Mouse (Mus musculus) stomach, embryonic 15.5 days (tissue): ENCODE results near the gene Slc22a13. TPM values are rescaled to one million over a fixed set of nuclear protein-coding genes. Genes with fewer than 3 reads are reported as not detected.

Source experiments
- ATAC-seq: fragments of 200-750 bp; cut with Nextera tagmentation; 2 replicates; pipeline ENCODE4 v1.8.0; 2017; ENCODE audit warnings: low read depth, moderate number of reproducible peaks, moderate TSS enrichment; ENCODE audit not compliant: insufficient read depth, low FRiP score
- H3K27ac ChIP-seq: fragments of 300-500 bp; sonication (generic); 2 replicates; pipeline ENCODE4 v1.5.1; 2015; ENCODE audit warnings: mild to moderate bottlenecking, inconsistent platforms
- H3K27me3 ChIP-seq: fragments of 300-500 bp; sonication (generic); replicated peaks from 2 replicates; pipeline ENCODE4 v1.6.1; 2015; ENCODE audit warnings: inconsistent platforms
- H3K36me3 ChIP-seq: fragments of 300-500 bp; sonication (generic); 2 replicates; pipeline ENCODE4 v1.6.1; 2015; ENCODE audit warnings: inconsistent platforms
- H3K4me1 ChIP-seq: fragments of 300-500 bp; sonication (generic); 2 replicates; pipeline ENCODE4 v1.6.1; 2015; ENCODE audit warnings: inconsistent platforms
- H3K4me2 ChIP-seq: fragments of 300-500 bp; sonication (generic); 2 replicates; pipeline ENCODE4 v1.6.1; 2015; ENCODE audit warnings: mild to moderate bottlenecking, inconsistent platforms
- H3K4me3 ChIP-seq: fragments of 300-500 bp; sonication (generic); replicated peaks from 2 replicates; pipeline ENCODE4 v1.5.1; 2015; ENCODE audit warnings: inconsistent platforms
- H3K9ac ChIP-seq: fragments of 300-500 bp; sonication (generic); 2 replicates; pipeline ENCODE4 v1.6.1; 2015; ENCODE audit warnings: inconsistent platforms
- H3K9me3 ChIP-seq: fragments of 300-500 bp; sonication (generic); 2 replicates; pipeline ENCODE4 v1.6.1; 2016; ENCODE audit warnings: inconsistent platforms
- WGBS: fragments of 180-500 bp; shearing (Covaris S2); methylation state at CpG from one replicate; pipeline ENCODE4 v1.1.7; 2015; 5-methylcytosine and 5-hydroxymethylcytosine counted together
- polyA plus RNA-seq: library from polyadenylated mRNA; unstranded; fragments of >200 nt; fragmentation: Nextera tagmentation; extraction: Ambion mirVana; gene quantifications from 2 replicates; pipeline ENCODE4 v1.2.1, GENCODE M21; 2015

Gene Slc22a13
- polyA plus RNA-seq = not detected in 2 replicates

DNA sequence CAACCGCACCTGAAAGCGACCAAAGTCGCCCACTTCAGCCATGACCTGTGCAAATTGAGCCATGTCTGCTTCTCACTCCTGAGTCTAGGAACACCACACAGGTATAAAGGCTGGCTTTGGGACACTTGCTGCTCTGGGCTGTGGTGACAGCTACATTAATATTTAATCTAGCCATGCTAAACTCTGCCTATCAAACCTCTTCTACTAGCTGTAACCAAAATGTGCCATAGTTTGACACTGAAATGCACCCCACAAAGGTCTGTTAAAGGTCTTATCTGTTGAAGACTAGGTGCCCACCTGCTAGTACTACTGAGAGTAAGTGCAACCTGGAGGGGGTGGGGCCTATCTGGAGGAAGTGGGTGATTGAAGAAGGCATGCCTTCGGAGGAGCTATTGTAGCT is at the start of gene Slc22a13:
Gene Slc22a13, minus strand, starts transcription at position 101 of the 400 bp plus-strand sequence.
- no peak within 1 kb of the TSS for H3K4me2 ChIP-seq
- H3K27ac ChIP-seq = no peak within 1 kb of the TSS
- H3K36me3 ChIP-seq = no peaks in the 10 kb centered on the region
- no peaks in the 10 kb centered on the region for H3K9me3 ChIP-seq
- no peak for ATAC-seq
- H3K4me1 ChIP-seq = no peaks in the 10 kb centered on the region
- H3K27me3 ChIP-seq = no peaks in the 10 kb centered on the region
- no peak within 1 kb of the TSS for H3K9ac ChIP-seq
- H3K4me3 ChIP-seq = no peak within 1 kb of the TSS
- 88% methylated on average over 4 of the region's 4 CpGs for WGBS

DNA sequence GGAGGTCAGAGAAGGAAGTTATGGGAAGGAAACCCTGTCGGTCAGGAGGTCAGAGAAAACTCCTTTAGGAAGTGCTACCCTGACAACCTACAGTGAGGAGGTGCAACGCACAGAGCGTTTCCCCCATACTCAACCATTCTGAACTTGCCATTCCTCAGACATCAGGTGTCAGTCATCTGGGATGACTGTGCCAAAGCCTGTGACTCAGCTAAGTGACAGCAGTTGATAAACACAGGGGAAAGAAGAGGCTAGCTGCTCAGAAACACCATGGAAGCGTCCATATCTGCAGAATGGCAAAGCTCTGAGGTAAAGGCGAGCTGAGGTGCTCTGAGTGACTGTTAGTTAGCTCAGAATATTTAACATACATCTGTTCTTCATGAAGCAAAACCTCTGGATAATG is 49.2 kb upstream of the Slc22a13 start:
- no peaks in the 10 kb centered on the region for H3K27me3 ChIP-seq
- no peak overlapping the region for H3K4me3 ChIP-seq
- H3K9me3 ChIP-seq = no peaks in the 10 kb centered on the region
- no peaks in the 10 kb centered on the region for H3K4me1 ChIP-seq
- 75% methylated on average over 5 of the region's 5 CpGs for WGBS
- H3K4me2 ChIP-seq = no peak overlapping the region
- H3K9ac ChIP-seq = no peak overlapping the region
- no peak for ATAC-seq
- H3K36me3 ChIP-seq = peaks cover 7% of the 10 kb centered on the region
- no peak overlapping the region for H3K27ac ChIP-seq

DNA sequence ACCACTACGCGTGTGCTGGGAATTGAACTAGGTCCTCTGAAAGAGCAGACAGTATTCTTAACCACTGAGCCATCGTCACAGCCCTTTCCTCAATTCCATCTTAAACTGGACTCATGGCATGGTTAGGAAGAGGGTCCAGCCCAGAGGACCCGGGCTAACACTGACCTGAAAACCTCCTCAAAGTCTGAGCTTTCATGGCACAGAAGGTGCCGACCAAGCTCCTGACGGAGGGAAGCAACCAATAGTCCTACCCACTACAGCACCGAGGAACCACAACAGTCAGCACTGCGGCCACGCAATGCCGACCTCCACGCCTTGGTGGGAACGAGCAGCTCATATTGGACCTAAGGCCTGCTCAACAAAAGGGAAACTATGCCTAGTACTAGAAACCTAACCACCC is 47.3 kb upstream of the Slc22a13 start:
- H3K9me3 ChIP-seq = no peaks in the 10 kb centered on the region
- H3K36me3 ChIP-seq = peaks cover 10% of the 10 kb centered on the region
- WGBS = 94% methylated on average over 12 of the region's 12 CpGs

DNA sequence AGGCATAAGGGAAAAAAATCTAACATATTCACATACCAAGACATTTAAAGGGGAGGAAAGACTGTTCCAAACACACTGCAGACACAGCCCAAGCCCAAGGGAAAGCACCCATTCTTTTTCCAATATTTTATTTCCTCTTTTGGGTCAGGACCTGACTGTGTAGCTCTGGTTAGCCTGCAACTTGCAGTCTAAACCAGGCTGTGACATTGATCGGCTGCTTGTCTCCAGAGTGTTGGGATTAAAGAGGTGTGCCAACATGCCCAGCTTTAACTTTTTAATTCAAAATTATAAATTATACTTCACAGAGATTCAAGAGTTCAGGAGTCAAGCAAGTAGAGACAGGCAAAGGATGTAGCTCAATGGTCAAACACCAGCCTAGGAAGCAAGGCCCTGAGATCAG is 46.2 kb upstream of the Slc22a13 start:
- H3K36me3 ChIP-seq = peaks cover 18% of the 10 kb centered on the region
- WGBS = 98% methylated on average over 1 of the region's 1 CpGs
- ATAC-seq = no peak

More for the DNA sequence above, 47.3 kb upstream of the Slc22a13 start:
- no peaks in the 10 kb centered on the region for H3K4me1 ChIP-seq
- H3K9ac ChIP-seq = no peak overlapping the region
- H3K27ac ChIP-seq = no peak overlapping the region
- no peak overlapping the region for H3K4me2 ChIP-seq
- ATAC-seq = no peak
- no peaks in the 10 kb centered on the region for H3K27me3 ChIP-seq
- H3K4me3 ChIP-seq = no peak overlapping the region

DNA sequence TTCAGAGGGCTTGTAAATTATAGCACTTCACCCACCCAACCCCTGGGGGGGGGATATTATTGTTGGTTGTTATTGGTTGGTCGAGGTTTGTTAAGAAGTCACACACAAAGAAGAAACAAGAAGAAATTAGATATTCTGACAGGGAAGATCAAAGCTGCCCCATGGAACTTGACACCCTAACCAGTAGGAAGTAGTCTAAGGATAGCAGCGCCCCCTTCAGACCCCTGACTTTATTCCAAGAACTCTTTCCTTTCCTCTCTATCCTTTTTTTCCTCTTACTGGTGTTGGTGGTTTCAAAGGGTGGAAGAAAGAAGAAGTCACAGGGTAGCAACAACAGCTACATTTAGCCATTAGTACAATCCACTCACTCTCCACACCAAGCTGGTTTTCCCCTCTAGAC is 45.3 kb upstream of the Slc22a13 start:
- 87% methylated on average over 2 of the region's 2 CpGs for WGBS

More for the DNA sequence above, 46.2 kb upstream of the Slc22a13 start:
- H3K4me2 ChIP-seq = no peak overlapping the region
- no peak overlapping the region for H3K4me3 ChIP-seq
- no peaks in the 10 kb centered on the region for H3K27me3 ChIP-seq
- no peak overlapping the region for H3K27ac ChIP-seq
- no peaks in the 10 kb centered on the region for H3K4me1 ChIP-seq
- no peaks in the 10 kb centered on the region for H3K9me3 ChIP-seq
- H3K9ac ChIP-seq = no peak overlapping the region

DNA sequence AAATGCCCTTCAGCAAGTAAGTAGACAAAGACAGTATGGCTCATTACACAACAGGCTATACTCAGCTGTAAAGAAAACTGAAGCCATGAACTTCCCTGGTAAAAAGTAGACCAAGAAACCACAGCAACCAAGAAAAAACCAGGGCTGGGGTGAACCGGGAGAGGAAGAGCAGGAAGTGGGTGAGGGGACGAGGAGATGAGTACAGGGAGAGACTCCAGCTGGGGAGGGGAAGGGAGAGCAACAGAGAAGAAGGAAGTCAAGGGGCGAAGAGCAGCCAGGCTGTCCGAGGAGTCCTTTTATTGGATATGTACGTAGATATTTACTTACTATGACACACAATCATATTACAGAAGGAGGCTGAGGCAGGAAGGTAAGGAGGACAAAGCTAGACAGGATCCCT is 39.1 kb upstream of the Slc22a13 start:
- Histone ChIP-seq H3K36me3 (peaks cover 23% of the 10 kb centered on the region; the same call in 1 of the 2 replicates), H3K4me1 (no peaks in the 10 kb centered on the region), H3K27me3 (no peaks in the 10 kb centered on the region), H3K4me3 (no peak overlapping the region), H3K9me3 (no peaks in the 10 kb centered on the region), H3K9ac (no peak overlapping the region), H3K4me2 (no peak overlapping the region), H3K27ac (no peak overlapping the region)
- 78% methylated on average over 5 of the region's 5 CpGs for WGBS
- ATAC-seq = no peak

More for the DNA sequence above, 45.3 kb upstream of the Slc22a13 start:
- H3K9me3 ChIP-seq = no peaks in the 10 kb centered on the region
- no peak overlapping the region for H3K4me3 ChIP-seq
- no peak overlapping the region for H3K9ac ChIP-seq
- H3K27ac ChIP-seq = no peak overlapping the region
- no peak for ATAC-seq
- H3K4me2 ChIP-seq = no peak overlapping the region
- H3K4me1 ChIP-seq = no peaks in the 10 kb centered on the region
- peaks cover 16% of the 10 kb centered on the region for H3K36me3 ChIP-seq
- no peaks in the 10 kb centered on the region for H3K27me3 ChIP-seq

DNA sequence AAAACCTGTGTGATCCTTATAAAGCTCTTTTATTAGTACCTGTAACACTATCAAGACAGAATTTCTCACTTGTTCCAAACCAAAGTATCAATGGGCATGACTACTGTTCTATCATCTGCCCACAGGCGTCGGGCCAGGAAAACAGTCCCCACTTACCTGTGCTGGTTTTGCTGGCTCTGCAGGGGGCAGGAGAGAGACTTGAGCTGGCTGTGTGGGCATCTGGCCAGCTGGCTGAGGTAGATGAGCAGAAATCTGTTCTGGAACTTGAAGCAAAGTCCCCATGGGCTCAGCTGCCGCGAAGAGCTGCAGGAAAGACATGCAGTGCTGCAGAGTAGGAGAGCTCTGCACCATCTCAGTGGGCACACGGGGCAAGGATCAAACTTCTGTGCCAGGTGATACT is 37.9 kb upstream of the Slc22a13 start:
- H3K4me3 ChIP-seq = no peak overlapping the region
- H3K36me3 ChIP-seq = peaks cover 23% of the 10 kb centered on the region; the same call in 1 of the 2 replicates
- H3K4me1 ChIP-seq = no peaks in the 10 kb centered on the region
- 87% methylated on average over 5 of the region's 5 CpGs for WGBS
- H3K4me2 ChIP-seq = no peak overlapping the region
- no peaks in the 10 kb centered on the region for H3K9me3 ChIP-seq
- no peak overlapping the region for H3K27ac ChIP-seq
- no peaks in the 10 kb centered on the region for H3K27me3 ChIP-seq
- ATAC-seq = no peak
- no peak overlapping the region for H3K9ac ChIP-seq

DNA sequence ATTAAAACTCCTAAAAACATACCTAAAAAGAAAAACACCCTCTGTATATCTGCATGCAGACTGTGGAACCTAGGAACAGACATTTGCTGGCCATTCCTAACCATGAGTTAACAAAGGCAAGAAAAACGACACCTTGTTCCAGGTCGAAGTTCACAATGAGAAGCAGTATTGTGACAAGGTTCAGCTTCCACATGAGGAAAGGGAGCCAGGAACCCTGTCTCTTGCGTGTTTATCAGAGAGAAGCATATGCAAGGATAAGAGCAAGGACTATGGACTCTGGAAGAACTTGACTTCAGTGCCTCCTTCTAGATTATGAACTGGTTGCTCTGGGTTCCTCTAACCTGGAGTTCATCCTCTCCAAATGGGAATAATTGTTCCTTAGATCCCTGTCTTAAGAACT is 35.1 kb upstream of the Slc22a13 start:
- 86% methylated on average over 3 of the region's 3 CpGs for WGBS
- Histone ChIP-seq H3K4me1 (no peaks in the 10 kb centered on the region), H3K36me3 (peaks cover 9% of the 10 kb centered on the region; the same call in 1 of the 2 replicates), H3K9me3 (no peaks in the 10 kb centered on the region), H3K9ac (no peak overlapping the region), H3K4me2 (no peak overlapping the region), H3K27ac (no peak overlapping the region), H3K4me3 (no peak overlapping the region), H3K27me3 (no peaks in the 10 kb centered on the region)
- no peak for ATAC-seq

DNA sequence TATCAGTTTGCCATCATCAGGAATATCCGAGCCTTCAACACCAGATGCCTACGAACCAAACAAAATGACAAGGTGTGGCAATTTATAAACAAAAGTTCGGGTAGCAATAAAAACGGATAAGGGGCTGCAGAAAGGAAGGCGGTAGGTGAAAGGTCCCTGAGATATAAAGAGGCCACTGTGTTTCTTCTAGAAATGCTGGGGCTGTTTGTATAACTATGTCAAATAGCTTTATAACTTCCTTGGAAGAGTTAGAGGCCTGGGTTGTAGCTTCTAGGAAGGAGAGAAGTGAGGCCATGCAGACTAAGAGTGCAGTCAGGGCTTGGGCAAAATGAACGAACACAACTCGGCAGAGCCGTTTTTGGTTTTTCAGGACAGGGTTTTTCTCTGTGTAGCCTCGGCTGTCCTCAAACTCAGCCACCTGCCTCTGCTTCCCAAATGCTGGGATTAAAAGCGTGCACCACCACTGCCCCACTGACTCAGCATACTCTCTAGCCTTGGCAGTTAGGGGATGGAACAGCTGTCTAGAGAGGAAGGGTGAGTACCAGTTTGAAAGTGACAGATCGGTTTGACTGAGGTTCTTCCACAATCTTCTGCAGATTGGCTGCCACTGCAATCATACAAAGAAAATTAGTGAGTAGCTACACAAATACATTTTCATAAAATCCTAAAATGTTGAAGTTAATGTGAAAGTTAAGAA is 32.4 kb upstream of the Slc22a13 start:
- no peaks in the 10 kb centered on the region for H3K27me3 ChIP-seq
- no peaks in the 10 kb centered on the region for H3K4me1 ChIP-seq
- no peaks in the 10 kb centered on the region for H3K9me3 ChIP-seq
- no peak overlapping the region for H3K4me2 ChIP-seq
- no peak for ATAC-seq
- H3K36me3 ChIP-seq = peaks cover 9% of the 10 kb centered on the region; the same call in 1 of the 2 replicates
- no peak overlapping the region for H3K9ac ChIP-seq
- no peak overlapping the region for H3K27ac ChIP-seq
- H3K4me3 ChIP-seq = no peak overlapping the region
- 68% methylated on average over 11 of the region's 11 CpGs for WGBS

DNA sequence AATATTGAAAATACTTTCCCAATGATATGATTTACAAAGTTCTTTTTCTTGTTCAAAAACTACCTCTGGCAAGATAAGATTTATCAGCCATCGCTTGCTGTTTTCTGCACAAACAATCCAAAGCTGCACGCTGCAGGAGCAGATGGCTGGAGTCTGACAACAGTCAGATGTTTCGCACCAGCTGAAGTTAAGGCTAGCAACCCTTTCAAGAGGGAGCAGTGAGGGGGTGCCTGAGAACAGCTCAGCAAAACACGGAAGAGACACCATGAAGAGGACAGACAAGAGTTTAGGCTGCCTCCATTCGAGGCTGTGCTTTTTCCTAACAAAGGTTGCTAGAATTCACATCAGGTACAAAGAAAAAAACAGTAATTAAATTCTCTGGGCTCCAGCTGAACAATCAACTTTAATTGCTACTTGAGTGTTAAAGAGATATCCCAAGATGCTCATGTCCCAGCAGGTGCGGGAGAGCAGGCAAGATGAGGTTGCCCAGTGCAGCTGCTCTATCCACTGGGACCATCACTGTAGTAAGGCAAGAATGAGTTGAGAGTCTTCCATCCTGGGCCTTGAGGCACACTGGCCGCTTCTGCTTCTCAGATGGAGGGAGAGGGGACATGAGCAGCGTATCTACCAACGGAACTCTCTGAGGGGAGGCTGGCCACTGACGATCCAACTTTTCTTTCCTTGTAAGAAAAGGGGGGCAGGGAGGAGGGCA is 31.5 kb upstream of the Slc22a13 start:
- no peak for ATAC-seq
- Histone ChIP-seq H3K4me1 (no peaks in the 10 kb centered on the region), H3K9ac (no peak overlapping the region), H3K9me3 (no peaks in the 10 kb centered on the region), H3K4me2 (no peak overlapping the region), H3K27me3 (no peaks in the 10 kb centered on the region), H3K27ac (no peak overlapping the region), H3K4me3 (no peak overlapping the region), H3K36me3 (peaks cover 9% of the 10 kb centered on the region; the same call in 1 of the 2 replicates)
- 87% methylated on average over 10 of the region's 10 CpGs for whole genome bisulfite sequencing

DNA sequence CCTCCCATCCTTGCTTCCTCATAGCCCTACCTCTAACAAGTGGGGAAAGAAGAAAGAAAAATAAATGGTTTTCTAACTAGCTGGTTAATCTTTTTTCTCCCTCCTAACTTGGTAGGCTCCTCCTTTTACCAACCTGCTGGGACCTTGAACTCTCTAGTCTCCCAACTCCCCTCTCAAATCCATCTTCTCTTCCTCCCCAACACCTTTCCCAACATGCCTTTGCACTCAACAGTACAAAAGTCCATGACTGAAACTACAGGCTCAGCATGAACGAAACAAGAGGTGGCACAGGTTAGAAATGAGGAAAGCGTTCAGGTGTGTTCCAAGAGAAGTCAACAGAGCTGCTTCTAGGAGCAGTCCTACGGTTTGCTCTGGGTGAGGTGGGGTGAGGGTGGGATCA is 30.4 kb upstream of the Slc22a13 start:
- Histone ChIP-seq H3K4me1 (no peaks in the 10 kb centered on the region), H3K4me2 (no peak overlapping the region), H3K36me3 (peaks cover 9% of the 10 kb centered on the region; the same call in 1 of the 2 replicates), H3K4me3 (no peak overlapping the region), H3K9me3 (no peaks in the 10 kb centered on the region), H3K27me3 (no peaks in the 10 kb centered on the region), H3K9ac (no peak overlapping the region), H3K27ac (no peak overlapping the region)
- ATAC-seq = no peak
- 91% methylated on average over 3 of the region's 3 CpGs for WGBS

DNA sequence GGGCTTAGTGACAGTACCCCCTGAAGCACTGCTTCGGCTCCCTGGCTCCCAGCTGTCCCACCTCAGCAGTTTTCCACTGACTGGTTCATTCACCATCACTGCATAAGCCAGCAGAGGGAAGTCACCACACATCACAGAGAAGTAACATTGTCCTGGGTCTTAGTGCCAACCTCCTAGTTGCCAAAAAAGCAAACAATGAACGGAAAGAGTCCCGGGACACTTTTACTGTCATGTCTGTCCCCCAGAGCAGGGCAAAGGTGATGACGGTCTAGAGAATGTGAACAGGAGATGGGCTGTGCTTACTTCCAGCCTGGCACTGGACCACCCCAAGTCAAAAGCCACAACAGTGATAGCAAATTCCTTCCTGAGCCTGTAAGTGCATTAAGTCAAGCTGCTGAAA is 29.9 kb upstream of the Slc22a13 start:
- Histone ChIP-seq H3K9me3 (no peaks in the 10 kb centered on the region), H3K36me3 (peaks cover 6% of the 10 kb centered on the region; the same call in 1 of the 2 replicates), H3K4me3 (no peak overlapping the region), H3K27ac (no peak overlapping the region), H3K27me3 (no peaks in the 10 kb centered on the region), H3K4me1 (no peaks in the 10 kb centered on the region), H3K4me2 (no peak overlapping the region), H3K9ac (no peak overlapping the region)
- no peak for ATAC-seq
- WGBS = 92% methylated on average over 4 of the region's 4 CpGs
